Mouse (Mus musculus): Measurements from ENCODE around the gene Tbck.
A peak's percentile ranks its signal among the peaks of the same experiment; 100 is the strongest.

Tbck gene

DNA sequence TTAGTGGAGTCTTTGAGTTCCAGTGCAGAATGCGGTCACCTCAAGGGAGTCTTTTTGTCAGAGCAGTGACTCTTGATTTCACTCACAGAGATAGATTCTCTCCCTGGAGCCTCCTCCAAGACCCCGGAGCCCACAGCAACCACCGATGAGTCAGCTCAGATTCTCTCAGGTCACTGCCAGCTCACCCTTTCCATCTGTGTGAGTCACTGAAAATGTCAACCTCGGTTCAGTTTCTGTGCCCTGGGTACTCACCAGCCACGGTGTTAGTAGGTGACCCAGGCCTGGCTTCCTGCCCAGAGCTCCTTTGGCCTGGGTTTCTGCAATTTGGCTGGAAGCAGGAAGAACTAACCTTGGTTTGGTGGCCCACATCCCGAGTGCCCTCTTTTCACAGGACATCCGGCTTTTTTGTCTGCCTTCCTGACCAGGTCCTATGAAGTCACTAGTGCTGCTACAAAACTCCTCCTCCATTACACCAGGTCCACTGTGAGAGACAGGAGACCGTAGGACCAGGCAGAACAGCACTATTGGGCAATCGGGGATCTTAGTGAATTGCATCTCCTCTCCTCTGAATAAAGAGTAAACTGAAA, 187.5 kb downstream of the Tbck start:
- DNase-seq: peak; percentile 85

DNA sequence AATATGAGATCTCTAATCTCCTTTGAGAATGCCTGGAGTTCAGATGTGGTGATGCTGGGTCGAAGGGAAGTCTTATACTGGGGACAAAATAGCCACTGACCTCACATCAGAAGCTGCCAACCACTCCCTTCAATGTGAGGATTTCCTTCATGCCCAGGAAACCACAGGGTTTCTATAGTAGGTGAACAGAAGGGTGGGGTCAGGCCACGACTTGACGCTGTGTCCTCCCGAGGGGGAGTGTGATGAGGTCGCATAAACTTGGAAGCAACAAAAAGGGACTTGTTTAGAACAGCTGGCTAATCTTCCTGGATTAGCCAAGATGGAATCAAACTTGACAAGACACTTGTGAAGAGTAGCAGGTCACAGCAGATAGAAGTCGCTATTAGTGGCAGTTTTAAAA, 189.3 kb downstream of the Tbck start:
- no peak for DNase-seq

- DNase-seq: peak; percentile 57
Measured at GRCm38 (mm10) chr3:132876011-132876708, 192.2 kb downstream of the Tbck start.

DNA sequence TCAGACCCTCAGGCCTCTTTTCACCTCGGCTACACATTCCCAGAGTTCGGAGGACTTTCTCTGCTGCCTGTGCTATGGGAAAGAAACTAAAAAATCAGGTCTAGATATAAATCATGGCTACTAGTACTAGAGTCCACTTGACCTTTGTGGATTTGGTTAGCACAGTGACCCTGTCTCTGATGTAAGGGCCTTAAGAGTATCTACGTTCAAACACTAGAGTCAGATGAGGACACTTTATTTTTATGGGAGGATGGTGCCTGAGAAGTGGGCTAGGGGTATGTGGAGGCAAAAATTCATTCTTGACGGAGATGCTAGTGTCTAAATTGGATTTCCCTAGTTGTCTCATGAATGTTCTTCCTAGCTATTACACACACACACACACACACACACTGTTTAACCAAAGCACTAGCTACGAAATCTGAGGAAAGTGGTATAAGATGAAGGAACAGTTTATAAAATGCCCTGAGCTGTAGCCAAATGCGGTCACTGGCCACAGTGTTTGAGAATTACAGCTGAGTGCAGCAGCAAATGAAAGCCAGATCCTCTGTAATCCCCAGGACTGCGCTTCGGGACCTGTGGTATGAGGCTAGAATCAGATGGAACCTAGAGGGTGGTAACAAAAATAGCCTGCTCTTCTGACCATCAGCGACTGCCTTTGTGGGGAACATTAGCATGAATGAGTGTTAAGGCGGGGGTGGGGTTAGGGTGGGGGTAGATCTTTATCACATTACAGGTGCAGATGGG, 193.2 kb downstream of the Tbck start:
- no peak for DNase-seq

GRCm38 (mm10) chr3:132880361-132880760, 196.4 kb downstream of the Tbck start:
- DNase-seq: no peak

GRCm38 (mm10) chr3:132880826-132881225, 196.9 kb downstream of the Tbck start:
- no peak for DNase-seq

GRCm38 (mm10) chr3:132883256-132883655, 199.3 kb downstream of the Tbck start:
- DNase-seq: no peak

- DNase-seq: peak; percentile 36
Measured at GRCm38 (mm10) chr3:132884459-132884858, 200.5 kb downstream of the Tbck start.

GRCm38 (mm10) chr3:132886419-132887050, 202.6 kb downstream of the Tbck start:
- no peak for DNase-seq

GRCm38 (mm10) chr3:132887074-132887848, 203.3 kb downstream of the Tbck start:
- DNase-seq: no peak
